Mouse (Mus musculus): ENCODE measurements around the gene Got1.

The Got1 gene

DNA sequence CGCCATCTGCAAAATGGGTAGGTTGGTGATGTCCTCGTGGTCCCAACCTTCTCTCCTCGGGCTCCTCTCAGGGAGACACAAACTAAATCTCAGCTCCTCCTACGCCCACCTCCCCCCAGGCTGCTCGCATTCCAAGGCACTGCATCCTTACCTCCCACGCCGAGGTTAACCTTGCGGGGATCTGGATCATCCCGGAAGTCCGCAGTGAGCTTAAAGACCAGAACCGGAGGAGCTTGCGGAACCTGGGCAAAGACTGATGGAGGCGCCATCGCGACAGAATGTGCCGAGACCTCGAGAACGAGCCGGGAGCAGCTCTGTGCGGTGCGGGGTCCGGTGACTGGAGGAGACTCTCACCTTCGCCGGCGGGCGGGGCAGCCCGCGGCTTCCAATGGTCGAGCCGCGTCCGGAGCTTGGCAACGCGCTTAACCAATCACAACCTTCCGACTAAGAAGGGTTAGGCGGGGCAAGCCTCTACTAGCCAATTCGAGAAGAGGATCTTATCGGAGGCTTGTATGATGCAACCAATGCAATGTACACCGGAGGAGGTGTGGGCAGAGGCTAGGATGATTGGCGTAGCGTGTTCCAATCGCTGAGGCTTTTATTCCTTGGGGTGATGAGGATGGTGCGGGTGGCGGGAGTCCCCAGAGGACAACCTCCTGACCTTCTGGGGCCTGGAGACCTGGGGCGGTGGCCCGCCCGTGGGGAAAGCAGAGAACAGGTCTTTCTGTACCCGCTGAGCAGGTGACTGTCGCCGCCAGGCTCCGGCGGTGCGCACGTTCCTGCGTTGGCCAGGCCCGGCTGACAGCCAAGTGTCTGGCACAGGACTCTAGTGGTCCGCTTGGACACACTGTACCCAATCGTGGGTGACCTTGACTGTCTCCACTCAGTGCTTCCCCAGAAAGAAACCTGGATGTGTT lies at the start of gene Got1:
Got1 (minus strand) TSS at position 419 of the 917 bp plus-strand sequence.
- DNase-seq: peak; percentile 98

GRCm38 (mm10) chr19:43570831-43571790 lies 46.7 kb upstream of the Got1 start:
- DNase-seq: peak; percentile 72

GRCm38 (mm10) chr19:43569133-43569532 lies 44.7 kb upstream of the Got1 start:
- no peak for DNase-seq

- no peak for DNase-seq
These were observed 43.9 kb upstream of the Got1 start for GRCm38 (mm10) chr19:43568298-43568697.

GRCm38 (mm10) chr19:43563166-43563565 lies 38.8 kb upstream of the Got1 start:
- DNase-seq: no peak

DNA sequence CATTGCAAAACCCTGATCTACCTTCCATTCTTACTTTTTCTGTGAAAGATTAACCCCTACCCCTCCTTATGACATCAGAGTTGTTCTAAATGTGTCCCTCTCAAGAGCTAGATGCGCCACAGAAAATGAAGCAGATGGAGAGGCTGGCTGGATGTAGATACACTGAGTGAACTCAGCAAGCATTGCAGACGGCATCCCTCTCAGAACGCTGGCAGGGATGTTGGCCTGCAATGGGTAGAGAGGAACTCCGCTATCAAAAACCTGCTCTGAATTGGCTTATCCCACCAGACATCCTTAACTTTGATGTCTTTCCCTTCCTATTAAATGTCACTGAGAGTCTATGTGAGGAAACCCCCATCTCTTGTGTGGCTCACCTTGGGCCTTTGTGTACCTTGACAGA lies 37.4 kb upstream of the Got1 start:
- no peak for DNase-seq

- DNase-seq: no peak
These were observed 35.8 kb upstream of the Got1 start for GRCm38 (mm10) chr19:43560244-43560643.

- no peak for DNase-seq
These were observed 27.1 kb upstream of the Got1 start for GRCm38 (mm10) chr19:43551493-43551890.

DNA sequence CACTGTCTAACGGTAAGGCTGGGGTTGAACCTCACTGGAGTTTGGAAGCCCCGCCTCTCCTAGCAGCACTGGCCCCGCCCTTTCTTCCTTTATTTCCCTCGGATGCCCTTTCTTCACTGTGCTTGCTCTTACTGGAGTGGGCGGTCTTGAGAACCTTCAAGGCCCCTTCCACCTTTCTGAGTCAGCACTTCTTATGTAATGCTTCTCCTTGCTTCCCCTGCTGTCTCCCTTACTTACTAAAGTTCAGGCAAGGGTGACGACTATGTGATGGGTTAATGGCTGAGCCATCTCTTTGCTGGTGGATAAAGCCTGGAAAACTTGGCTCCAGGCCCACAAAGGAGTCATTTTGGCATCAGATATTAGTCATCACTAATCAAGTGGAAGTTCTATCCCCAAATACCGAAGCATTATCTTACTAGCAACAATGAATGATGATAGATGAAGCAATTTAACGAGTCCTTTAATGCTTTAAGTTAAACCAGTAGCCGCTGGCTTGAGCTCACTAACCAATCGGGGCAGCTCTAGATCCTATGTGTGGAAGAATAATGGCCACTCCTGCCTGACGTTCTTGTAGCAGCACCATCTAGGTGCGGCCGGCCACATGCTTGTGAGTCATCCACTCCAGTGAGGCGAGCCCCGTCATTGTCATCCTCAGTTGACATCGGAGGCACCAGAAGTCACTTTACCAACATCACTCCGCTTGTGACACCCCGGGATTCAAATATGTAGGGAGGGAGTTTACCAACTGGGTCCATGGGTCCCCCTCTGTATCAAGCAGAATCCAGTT lies 26.5 kb upstream of the Got1 start:
- no peak for DNase-seq

DNA sequence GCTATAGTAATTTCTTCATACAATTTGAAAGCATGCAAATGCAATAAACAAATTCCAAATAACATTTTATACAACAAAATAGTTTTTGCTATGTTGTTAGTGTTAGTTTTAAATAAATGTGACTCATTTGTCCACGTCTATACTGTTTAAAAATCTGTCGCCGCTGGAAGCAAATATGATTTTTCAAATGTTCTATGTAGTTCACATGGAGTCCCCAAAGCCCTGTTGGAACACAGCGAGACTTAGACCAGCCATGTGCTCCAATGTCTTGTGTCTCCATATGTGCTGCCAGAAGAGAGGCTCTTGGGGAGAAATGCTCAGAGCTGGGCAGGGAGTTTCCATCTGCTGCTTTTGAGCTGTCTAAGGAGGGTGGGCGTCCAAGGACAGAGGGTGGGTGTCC lies 23.7 kb upstream of the Got1 start:
- DNase-seq: no peak

DNA sequence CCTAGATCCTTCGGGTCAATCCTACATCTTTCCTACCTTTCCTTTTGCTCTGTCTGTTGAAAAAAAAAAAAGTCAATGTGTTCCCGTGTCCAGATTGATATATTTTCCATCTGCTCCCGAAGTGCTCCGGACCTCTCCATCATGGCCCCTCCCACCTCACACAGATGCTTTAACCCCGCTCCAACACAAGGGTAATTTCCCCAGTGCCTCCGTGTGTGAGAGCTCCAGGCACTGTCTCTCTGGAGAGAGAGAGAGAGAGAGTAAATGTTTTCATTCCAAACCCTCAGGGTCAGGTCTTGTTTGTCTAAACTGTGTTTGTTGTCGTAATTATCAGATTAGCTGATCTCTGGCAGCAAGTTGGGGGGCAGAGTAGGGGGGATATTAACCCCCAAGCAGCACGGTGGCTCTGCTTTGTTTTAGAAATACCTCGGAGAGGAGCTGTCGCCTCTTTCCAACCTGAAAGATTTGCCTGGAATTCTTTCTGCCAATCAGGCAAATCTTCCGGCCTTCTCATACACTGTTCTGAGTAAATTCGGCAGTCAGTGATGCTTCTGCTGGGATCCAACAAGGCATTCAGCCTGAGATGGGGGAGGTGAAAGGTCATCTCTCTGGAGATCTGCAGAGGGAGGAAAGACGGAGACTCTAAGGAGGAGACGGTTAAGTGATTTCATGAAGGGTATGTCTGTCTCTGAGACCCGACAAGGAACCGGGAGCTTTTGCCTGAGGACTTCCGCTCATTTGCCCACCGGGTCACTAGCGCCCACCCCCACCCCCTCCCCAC lies 22.1 kb upstream of the Got1 start:
- no peak for DNase-seq

GRCm38 (mm10) chr19:43535372-43535771 lies 11.0 kb upstream of the Got1 start:
- no peak for DNase-seq

DNA sequence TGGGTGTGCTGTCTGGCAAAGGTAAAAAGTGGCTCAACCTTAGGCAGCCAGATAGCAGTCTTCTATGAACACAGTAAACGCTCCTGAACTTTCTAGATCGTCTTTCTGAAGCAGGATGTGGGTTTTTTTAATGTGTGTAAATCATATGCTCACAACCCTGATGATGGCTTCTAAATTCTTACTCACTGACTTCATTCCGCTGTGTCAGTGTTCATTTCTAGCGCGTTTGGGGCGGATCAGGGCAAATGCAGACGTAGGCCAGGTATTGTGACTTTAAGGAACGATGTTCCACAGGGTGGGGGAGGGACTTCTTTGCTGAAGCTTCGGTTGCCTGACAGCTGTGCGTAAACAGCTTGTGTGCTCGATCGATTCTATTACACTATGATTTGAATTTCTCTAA lies 6.5 kb upstream of the Got1 start:
- no peak for DNase-seq

DNA sequence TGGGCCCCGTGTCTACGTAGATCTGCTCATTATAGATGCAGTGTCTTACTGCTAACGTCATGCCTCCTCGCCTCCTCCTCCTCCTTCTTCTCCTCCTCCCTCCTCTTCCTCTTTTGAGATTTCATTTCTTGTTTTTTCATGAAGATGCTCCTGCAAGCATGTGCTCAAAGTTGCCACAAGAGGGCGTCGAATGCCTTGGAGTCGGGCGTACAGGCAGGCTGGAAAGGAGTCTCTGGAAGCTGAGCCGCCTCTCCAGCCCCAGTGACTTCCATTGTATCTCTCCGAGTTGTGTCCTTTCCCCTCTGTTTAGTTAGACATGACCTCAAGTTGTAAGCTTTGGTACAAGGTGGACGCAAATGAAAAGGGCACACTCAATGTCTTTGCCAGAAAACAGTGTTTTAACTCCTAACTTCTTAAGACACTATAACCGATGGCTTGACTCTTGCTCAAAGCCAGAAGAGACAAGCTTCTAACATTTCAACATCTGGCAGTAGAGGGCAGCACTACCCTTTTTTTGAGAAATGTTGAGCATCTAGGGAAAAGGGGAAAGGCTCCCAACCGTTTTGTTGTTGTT lies 5.9 kb upstream of the Got1 start:
- peak; percentile 84 for DNase-seq

DNA sequence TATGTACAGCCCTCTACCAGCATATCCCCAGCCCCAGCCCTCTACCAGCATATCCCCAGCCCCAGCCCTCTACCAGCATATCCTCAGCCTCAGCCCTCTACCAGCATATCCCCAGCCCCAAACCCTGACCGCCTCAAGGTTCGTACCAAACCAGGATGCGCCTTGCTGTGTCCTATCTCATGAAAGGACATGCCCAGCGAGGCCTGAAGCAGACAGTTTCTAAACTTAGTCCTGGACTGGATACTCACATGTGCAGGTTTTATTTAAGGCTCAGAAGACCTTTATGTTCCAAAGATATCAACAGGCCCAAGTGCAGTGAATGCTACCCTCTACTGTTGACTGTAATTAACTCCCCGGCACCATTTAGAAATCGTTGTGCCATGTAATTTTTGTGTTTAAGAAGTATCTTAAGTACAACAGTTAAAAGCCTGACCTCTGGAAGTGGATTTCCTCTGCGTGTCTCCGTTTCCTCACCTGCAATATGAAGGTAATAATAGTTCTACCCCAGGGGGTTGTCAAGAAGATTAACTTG lies 3.7 kb upstream of the Got1 start:
- no peak for DNase-seq

GRCm38 (mm10) chr19:43527131-43527530 lies 2.7 kb upstream of the Got1 start:
- DNase-seq: no peak

GRCm38 (mm10) chr19:43526025-43526424 lies 1.6 kb upstream of the Got1 start:
- no peak for DNase-seq

- no peak for DNase-seq
These were observed 1.2 kb upstream of the Got1 start for GRCm38 (mm10) chr19:43525566-43525965.

DNA sequence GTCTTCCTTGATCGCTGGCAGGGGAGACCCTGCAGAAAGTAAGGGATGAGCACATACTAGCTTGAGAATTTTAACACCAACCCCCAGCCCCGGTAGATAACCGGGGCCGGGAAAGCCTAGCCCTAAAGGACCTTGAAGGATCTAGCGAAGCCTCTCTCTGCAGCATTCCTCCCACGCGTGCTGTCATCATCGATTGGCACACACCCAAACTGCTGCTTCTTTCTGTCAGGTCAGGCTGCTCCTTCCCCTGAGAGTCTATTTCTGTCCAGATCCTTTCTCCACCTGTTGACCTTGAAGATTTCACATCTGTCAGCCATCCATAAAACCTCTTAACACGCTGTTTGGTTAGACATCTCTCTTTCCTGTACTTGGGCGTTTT lies 688 bp upstream of the Got1 start:
- DNase-seq: peak; percentile 57

- DNase-seq: peak; percentile 52
These were observed 854 bp downstream of the Got1 start for GRCm38 (mm10) chr19:43523551-43523950.

DNA sequence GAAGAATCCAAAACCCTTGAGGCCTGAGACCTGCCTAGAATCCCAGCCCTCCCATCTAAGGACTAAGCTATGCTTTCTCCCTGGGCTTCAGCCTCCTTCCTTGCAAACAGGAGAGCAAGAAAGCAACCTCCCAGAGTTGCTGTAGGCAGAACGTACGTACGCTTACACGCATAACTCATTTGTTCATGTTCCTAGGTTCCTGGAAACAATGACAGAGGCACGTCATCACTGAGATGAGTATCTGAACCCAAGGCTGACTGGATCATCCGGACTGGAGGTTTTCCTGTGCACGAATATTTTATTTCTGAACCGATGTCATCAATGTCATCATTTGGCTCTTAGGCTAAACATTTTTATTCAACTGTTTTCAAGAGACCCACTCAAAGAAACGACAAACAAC lies 2.4 kb downstream of the Got1 start:
- peak; percentile 47 for DNase-seq

Measured in right cerebral cortex, adult 18-20 months (tissue).